Mouse (Mus musculus): ENCODE results near the gene Pgpep1l. TPM values are rescaled to one million over a fixed set of nuclear protein-coding genes. Genes with fewer than 3 reads are reported as not detected.

Pgpep1l gene
- polyA plus RNA-seq, 1 experiment from 2014 or later: not detected

DNA sequence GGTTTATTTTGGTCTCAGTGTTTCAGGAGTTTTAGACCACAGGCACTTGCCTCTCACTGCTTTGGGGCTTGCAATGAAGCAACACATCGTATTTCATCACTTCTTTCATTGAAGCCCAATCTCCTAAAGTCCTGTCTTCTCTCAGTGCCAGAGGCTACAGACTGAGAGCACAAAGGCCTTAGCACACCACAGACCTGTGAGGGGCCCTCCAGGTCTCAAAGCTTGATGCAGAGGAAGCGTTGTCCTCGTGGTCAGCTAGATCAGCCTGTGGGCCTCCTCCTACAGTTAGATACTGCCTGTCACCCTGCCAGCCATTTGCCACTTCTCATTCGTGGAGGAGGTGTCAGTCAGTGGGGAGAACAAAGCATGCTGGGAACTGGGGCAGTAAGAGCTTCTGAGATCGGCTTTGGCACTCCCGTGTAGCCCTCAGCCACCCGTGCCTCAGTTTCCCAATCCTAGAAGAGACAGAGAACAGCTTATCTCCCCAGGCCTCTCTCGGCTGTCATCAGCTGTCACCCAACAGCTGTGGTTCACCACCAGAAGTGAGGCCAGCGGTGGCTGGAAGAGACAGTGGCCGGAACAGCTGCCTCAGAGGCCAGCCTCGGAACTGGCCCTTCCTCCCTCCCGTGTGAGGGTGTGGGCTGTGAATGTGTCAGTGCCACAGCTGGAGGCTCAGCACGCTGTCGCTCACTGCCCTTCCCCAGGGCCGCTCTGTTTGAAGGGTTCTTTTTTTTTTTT, 69.9 kb downstream of the Pgpep1l start:
- Histone ChIP-seq H3K9me3 (no peaks in the 10 kb centered on the region), H3K9ac (replicated peaks) (no peak overlapping the region), H3K36me3 (peaks cover 71% of the 10 kb centered on the region), H3K4me2 (replicated peaks) (no peak overlapping the region), H3K4me3 (no peak overlapping the region), H3K4me1 (no peaks in the 10 kb centered on the region), H3K27ac (replicated peaks) (no peak overlapping the region), H3K27me3 (no peaks in the 10 kb centered on the region)
- 92% methylated on average over 15 of the region's 15 CpGs for WGBS
- ATAC-seq (replicated peaks): no peak

DNA sequence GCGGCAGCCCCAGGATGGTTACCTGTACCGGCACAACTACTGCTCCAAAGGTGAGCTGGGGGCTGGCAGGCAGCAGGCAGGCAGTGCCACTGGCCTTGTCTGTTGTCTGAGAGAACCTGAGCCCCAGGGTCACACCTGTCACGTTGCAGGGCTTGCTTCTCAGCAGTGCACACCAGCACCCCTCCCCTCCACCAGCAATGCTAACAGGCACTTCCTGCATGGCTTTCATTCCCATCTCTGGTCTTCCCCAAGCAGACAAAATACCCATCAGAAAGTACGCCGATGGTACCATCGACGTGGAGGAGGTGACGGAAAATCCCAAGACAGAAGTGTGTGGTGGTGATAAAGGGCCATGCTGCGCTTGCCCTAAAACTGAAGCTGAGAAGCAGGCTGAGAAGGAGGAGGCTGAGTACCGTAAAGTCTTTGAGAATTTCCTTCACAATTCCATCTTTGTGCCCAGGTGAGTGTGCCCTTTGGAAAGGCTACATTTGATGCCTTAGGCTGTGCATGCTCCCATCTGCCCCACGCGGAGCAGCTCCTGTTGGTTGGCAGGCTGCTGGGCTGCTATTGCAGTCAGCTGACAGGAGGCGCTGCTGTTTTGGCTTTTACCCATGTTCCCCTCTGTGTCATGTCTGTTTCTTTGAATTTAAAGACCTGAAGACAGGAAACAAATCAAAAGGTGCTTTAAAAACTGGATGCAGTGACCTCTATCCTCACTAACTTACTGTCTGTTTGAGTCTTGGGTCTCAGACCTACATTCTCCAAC, 74.2 kb downstream of the Pgpep1l start:
- H3K4me2 ChIP-seq (replicated peaks): no peak overlapping the region
- H3K27me3 ChIP-seq: no peaks in the 10 kb centered on the region
- 94% methylated on average over 13 of the region's 13 CpGs for WGBS
- H3K36me3 ChIP-seq: peaks cover 70% of the 10 kb centered on the region
- H3K9me3 ChIP-seq: no peaks in the 10 kb centered on the region
- no peaks in the 10 kb centered on the region for H3K4me1 ChIP-seq
- no peak overlapping the region for H3K9ac ChIP-seq (replicated peaks)
- H3K27ac ChIP-seq (replicated peaks): no peak overlapping the region
- no peak overlapping the region for H3K4me3 ChIP-seq
- ATAC-seq (replicated peaks): no peak

DNA sequence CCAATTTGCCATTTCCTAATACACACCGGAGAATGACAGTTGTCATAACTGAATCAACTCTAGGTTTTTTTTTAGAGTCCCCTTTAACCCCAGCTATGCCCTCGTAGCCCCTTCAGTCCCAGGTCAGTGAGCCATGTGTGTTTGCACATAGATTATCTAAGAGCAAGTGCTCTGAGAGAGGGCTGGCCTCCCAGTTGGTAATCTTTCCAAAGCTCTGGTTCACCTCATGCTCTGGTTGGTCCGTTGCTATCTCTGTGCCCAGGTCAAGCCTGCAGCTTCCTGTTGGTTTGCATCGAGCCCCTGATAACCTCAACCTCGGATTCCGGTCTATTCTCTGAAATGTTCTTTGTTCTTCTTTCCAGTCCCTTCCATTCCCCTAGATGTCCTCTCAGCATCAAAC, 74.8 kb downstream of the Pgpep1l start:
- H3K9ac ChIP-seq (replicated peaks): no peak overlapping the region

More for the DNA sequence above, 74.8 kb downstream of the Pgpep1l start:
- Histone ChIP-seq H3K4me2 (replicated peaks) (no peak overlapping the region), H3K27ac (replicated peaks) (no peak overlapping the region), H3K27me3 (no peaks in the 10 kb centered on the region), H3K36me3 (peaks cover 70% of the 10 kb centered on the region), H3K4me1 (no peaks in the 10 kb centered on the region), H3K4me3 (no peak overlapping the region), H3K9me3 (no peaks in the 10 kb centered on the region)
- ATAC-seq (replicated peaks): no peak
- WGBS: 89% methylated on average over 6 of the region's 6 CpGs

Other genes starting within 250 kb of the Pgpep1l start
- gene Fam169b, start 9.6 kb upstream of the Pgpep1l start, polyA plus RNA-seq (2015; fragmentation: Nextera tagmentation; extraction: Ambion mirVana): 0.10 TPM in 1 of 2 replicates, not detected in the other